Mouse (Mus musculus) heart, adult 2 months (tissue): ENCODE data around the gene Tmtc2.

Experiments used
- EP300 ChIP-seq: fragments of 200-500 bp; IDR thresholded peaks from 2 replicates; pipeline ENCODE4 v1.6.1; 2011; ENCODE audit warnings: low read depth, low read length, control low read depth; ENCODE audit not compliant: insufficient read depth
- POLR2A ChIP-seq: fragments of 200-500 bp; IDR thresholded peaks from 2 replicates; pipeline ENCODE4 v1.6.1; 2011; ENCODE audit warnings: mild to moderate bottlenecking, low read depth, low read length, control low read depth; ENCODE audit not compliant: insufficient read depth

- TF ChIP-seq EP300: no peak
- no peak for TF ChIP-seq POLR2A
Observed at GRCm38 (mm10) chr10:105403931-105404330, 170.3 kb downstream of the Tmtc2 start.
